Mouse (Mus musculus) layer of hippocampus, adult 11-12 months (tissue): ENCODE results near the gene Olfr1195.
"Not testable (repeated sequence)": the region's sequence is repeated elsewhere in the genome, so short reads cannot be mapped to it uniquely, and the experiment has no call there.

Source experiments
- DNase-seq: peaks from one replicate; pipeline ENCODE4 v3.0.0; 2022; ENCODE audit warnings: low spot score

The Olfr1195 gene

DNA sequence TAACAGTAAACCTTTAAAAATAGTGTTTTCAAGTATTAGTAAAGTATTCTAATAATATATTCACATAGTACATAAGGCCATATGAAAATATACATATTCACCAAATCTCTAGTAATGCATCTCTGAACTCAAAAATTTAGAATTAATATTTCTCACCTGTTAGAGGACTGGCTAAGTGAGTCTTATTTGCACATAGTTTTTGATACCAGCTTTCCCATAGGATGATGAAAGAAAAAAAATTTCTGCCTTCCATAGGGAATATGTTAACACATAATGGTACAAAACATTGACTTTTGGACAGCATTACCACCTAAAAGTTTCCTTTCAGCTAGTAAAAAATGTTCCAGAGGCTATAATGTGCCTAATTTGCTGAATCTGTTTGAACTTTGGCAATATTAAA is at the start of gene Olfr1195:
Gene Olfr1195, minus strand, starts transcription at position 101 of the 400 bp plus-strand sequence.
- DNase-seq, result no peak

- no peak for DNase-seq
Measured at GRCm38 (mm10) chr2:88732266-88732665, 43.3 kb upstream of the Olfr1195 start, which contains the start of gene Olfr1197. Olfr1197 (minus strand) TSS chr2:88732366.

GRCm38 (mm10) chr2:88704497-88704896 is 15.5 kb upstream of the Olfr1195 start, which contains the start of gene Olfr1196:
Olfr1196 (minus strand) TSS chr2:88704597.
- no peak for DNase-seq

DNA sequence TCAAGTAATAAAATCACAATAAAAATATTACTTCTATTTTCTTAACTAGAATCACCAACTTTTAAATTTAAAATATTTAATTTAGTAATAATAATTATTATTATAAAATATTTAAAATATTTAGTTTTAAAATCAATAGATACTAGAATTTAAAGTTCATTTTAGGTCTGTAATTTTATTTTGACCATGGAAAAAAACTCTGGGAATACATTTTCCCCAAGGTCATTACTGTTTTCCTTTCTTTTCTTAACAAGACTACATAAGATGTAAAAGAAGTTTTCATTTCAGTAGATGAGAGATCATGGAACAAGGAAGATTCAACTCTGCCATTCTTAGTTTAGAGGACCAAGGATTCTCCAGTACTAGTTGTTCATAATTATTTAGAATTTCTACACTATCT is 13.7 kb downstream of the Olfr1195 start, which contains the start of gene Olfr1193:
Gene Olfr1193, plus strand, starts transcription at position 301 of the 400 bp plus-strand sequence.
- DNase-seq, result not testable (repeated sequence)

DNA sequence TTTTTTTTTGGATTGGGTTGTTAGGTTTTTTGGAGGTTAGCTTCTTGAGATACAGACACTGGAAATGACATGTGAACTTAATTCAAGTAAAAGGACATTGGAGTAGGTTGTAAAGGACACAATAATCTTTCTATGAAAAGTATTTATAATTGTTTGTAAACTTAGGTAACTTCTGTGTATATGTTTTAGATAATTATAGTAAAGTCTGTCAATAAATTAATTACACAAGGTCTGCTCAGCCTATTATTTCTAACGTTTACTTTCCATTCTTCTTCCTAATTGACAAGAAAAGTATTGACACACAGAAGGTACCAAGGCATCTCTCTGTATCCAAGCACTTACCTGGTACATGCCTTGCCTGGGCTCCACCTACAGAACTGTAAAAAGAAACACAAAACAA is 40.8 kb downstream of the Olfr1195 start, which contains the start of gene Olfr1192-ps1:
Gene Olfr1192-ps1, plus strand, starts transcription at position 301 of the 400 bp plus-strand sequence.
- DNase-seq, result no peak

GRCm38 (mm10) chr2:88640242-88640641 is 48.7 kb downstream of the Olfr1195 start, which contains the start of gene Olfr1191-ps1:
Olfr1191-ps1 (plus strand) TSS chr2:88640542.
- not testable (repeated sequence) for DNase-seq
